Mouse (Mus musculus) forebrain, embryonic 14.5 days (tissue): ENCODE measurements at regions not wholly inside any gene's neighbourhood (a gene's known extent, or its start where the extent isn't known, plus 50 kb on each side); places are given as distances from the start of the nearest gene placed in this dataset.

Source experiments
- ATAC-seq: fragments of 200-750 bp; cut with Nextera tagmentation; 2 replicates; pipeline ENCODE4 v1.8.0; 2017; ENCODE audit warnings: mild to moderate bottlenecking, moderate library complexity
- DNase-seq: peaks from one replicate; pipeline ENCODE4 v3.0.0-alpha.2; 2015; ENCODE audit warnings: low spot score
- H3K27ac ChIP-seq: fragments of 300-500 bp; sonication (generic); 2 replicates; pipeline ENCODE4 v1.5.1; 2014; ENCODE audit warnings: low read depth, mild to moderate bottlenecking, control low read depth, low read length, moderate library complexity
- H3K27me3 ChIP-seq: fragments of 300-500 bp; sonication (generic); replicated peaks from 2 replicates; pipeline ENCODE4 v1.6.1; 2014; ENCODE audit warnings: low read length, control low read depth, mixed read lengths; ENCODE audit not compliant: control insufficient read depth, insufficient read depth
- H3K36me3 ChIP-seq: fragments of 300-500 bp; sonication (generic); 2 replicates; pipeline ENCODE4 v1.6.1; 2014; ENCODE audit warnings: low read length, control low read depth; ENCODE audit not compliant: control insufficient read depth, insufficient read depth
- H3K4me1 ChIP-seq: fragments of 300-500 bp; sonication (generic); 2 replicates; pipeline ENCODE4 v1.6.1; 2014; ENCODE audit warnings: antibody characterized with exemption, low read length, control low read depth; ENCODE audit not compliant: control insufficient read depth, insufficient read depth
- H3K4me2 ChIP-seq: fragments of 300-500 bp; sonication (generic); 2 replicates; pipeline ENCODE4 v1.6.1; 2014; ENCODE audit warnings: mild to moderate bottlenecking, control low read depth, low read length
- H3K4me3 ChIP-seq: fragments of 300-500 bp; sonication (generic); 2 replicates; pipeline ENCODE4 v1.5.1; 2014; ENCODE audit warnings: low read depth, low read length, control low read depth
- H3K9ac ChIP-seq: fragments of 300-500 bp; sonication (generic); 2 replicates; pipeline ENCODE4 v1.6.1; 2014; ENCODE audit warnings: mild to moderate bottlenecking, low read length, control low read depth, moderate library complexity
- H3K9me3 ChIP-seq: fragments of 300-500 bp; sonication (generic); replicated peaks from 2 replicates; pipeline ENCODE4 v1.6.1; 2016; ENCODE audit warnings: low read length, control low read depth, mixed read lengths; ENCODE audit not compliant: control insufficient read depth
- WGBS: fragments of 180-500 bp; shearing (Covaris S2); extraction: QIAGEN DNeasy Blood & Tissue Kit; methylation state at CpG from one replicate; pipeline ENCODE4 v1.1.7; 2014; 5-methylcytosine and 5-hydroxymethylcytosine counted together

- WGBS = 91% methylated on average over 7 of the region's 7 CpGs
- no peak for DNase-seq
- H3K9me3 ChIP-seq = no peaks in the 10 kb centered on the region
- no peak overlapping the region for H3K27ac ChIP-seq
- no peaks in the 10 kb centered on the region for H3K36me3 ChIP-seq
- no peaks in the 10 kb centered on the region for H3K27me3 ChIP-seq
- H3K4me3 ChIP-seq = no peak overlapping the region
- no peak for ATAC-seq
- no peak overlapping the region for H3K9ac ChIP-seq
- no peak overlapping the region for H3K4me2 ChIP-seq
- H3K4me1 ChIP-seq = no peaks in the 10 kb centered on the region
These were observed 87.9 kb upstream of the C1qtnf3 start for GRCm38 (mm10) chr15:10864004-10864775.

GRCm38 (mm10) chr15:10865109-10865508 lies 87.0 kb upstream of the C1qtnf3 start:
- DNase-seq (no peak), ATAC-seq (no peak)
- H3K9me3 ChIP-seq = no peaks in the 10 kb centered on the region
- H3K36me3 ChIP-seq = no peaks in the 10 kb centered on the region
- H3K27ac ChIP-seq = no peak overlapping the region
- H3K4me1 ChIP-seq = no peaks in the 10 kb centered on the region
- no peak overlapping the region for H3K9ac ChIP-seq
- WGBS = 88% methylated on average over 5 of the region's 5 CpGs
- H3K4me3 ChIP-seq = no peak overlapping the region
- H3K4me2 ChIP-seq = no peak overlapping the region
- H3K27me3 ChIP-seq = no peaks in the 10 kb centered on the region

DNA sequence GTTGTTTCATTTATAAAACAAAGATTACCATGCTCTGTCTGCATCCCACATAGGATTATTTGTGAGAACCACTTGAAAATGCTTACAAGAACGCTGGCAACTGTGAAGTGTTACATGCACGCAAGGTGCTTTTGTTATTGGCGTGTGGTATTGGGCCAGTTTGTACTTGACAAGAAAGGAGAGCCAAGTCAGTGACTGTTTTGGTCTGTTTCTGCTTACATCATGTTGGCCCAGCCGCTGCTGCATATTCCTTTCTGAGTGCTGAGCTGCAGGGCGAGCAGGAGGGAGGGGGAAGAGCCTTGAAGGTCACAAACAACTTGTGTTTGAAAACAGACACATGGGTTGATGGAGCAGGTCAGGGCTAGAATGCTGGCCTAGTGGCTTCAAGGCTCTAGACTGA lies 85.3 kb upstream of the C1qtnf3 start:
- H3K36me3 ChIP-seq = no peaks in the 10 kb centered on the region
- no peaks in the 10 kb centered on the region for H3K27me3 ChIP-seq
- WGBS = 83% methylated on average over 5 of the region's 5 CpGs
- no peak overlapping the region for H3K27ac ChIP-seq
- H3K4me2 ChIP-seq = no peak overlapping the region
- H3K4me1 ChIP-seq = no peaks in the 10 kb centered on the region
- H3K9ac ChIP-seq = no peak overlapping the region
- H3K4me3 ChIP-seq = no peak overlapping the region
- ATAC-seq = no peak
- no peak for DNase-seq
- no peaks in the 10 kb centered on the region for H3K9me3 ChIP-seq

DNA sequence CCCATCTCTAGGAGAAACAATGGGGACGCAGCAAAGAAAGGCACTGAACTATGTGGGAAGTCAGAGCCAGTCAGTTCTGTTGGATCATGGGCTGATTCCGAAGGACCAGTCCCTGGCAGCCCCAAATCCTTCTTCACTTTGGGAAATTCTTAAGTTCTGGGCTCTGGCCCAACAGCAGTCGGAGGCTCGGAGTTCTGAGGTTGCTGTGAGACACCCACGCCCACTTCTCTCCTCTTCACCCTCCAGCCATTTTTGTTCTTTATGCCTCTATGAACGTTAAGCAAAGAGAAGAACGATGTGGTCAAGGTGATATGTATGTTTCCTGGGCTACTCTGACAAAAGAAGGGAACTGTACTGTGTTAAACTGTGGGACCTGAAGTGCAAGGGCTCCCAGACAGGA lies 84.0 kb upstream of the C1qtnf3 start:
- H3K4me2 ChIP-seq = no peak overlapping the region
- no peak overlapping the region for H3K9ac ChIP-seq
- H3K36me3 ChIP-seq = no peaks in the 10 kb centered on the region
- ATAC-seq = no peak
- H3K4me1 ChIP-seq = no peaks in the 10 kb centered on the region
- H3K9me3 ChIP-seq = no peaks in the 10 kb centered on the region
- WGBS = 87% methylated on average over 7 of the region's 7 CpGs
- no peaks in the 10 kb centered on the region for H3K27me3 ChIP-seq
- no peak overlapping the region for H3K27ac ChIP-seq
- no peak for DNase-seq
- H3K4me3 ChIP-seq = no peak overlapping the region

- Histone ChIP-seq H3K27ac (no peak overlapping the region), H3K4me1 (no peaks in the 10 kb centered on the region), H3K36me3 (no peaks in the 10 kb centered on the region), H3K4me3 (no peak overlapping the region), H3K4me2 (no peak overlapping the region), H3K9ac (no peak overlapping the region), H3K27me3 (no peaks in the 10 kb centered on the region), H3K9me3 (no peaks in the 10 kb centered on the region)
- peak; percentile 40 for ATAC-seq
- DNase-seq = peak; percentile 34
- WGBS = 67% methylated on average over 14 of the region's 14 CpGs
These were observed 83.2 kb upstream of the C1qtnf3 start for GRCm38 (mm10) chr15:10868716-10869585.

DNA sequence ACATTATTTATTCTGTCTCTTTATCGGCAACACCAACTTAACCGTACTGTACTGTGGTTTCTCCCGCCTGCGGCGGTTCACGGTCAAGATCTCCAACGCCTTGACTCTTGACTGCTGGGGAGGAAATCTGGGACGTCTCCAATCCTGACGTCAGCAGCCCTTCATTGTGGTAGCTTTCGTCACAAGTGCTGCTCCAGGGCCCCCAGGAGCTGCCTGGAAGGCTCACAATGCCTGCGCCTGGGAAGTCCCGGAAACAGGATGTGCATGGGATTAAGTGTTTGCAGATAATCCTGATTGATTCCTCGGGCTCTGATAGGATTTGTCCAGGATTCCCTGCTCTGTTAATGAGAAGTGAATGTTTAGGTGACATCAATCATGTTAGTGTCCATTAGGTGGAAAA lies 82.3 kb upstream of the C1qtnf3 start:
- no peaks in the 10 kb centered on the region for H3K4me1 ChIP-seq
- no peaks in the 10 kb centered on the region for H3K27me3 ChIP-seq
- 57% methylated on average over 13 of the region's 13 CpGs for WGBS
- no peak for ATAC-seq
- H3K4me3 ChIP-seq = no peak overlapping the region
- no peak overlapping the region for H3K27ac ChIP-seq
- DNase-seq = no peak
- H3K9ac ChIP-seq = no peak overlapping the region
- no peaks in the 10 kb centered on the region for H3K9me3 ChIP-seq
- H3K4me2 ChIP-seq = no peak overlapping the region
- H3K36me3 ChIP-seq = no peaks in the 10 kb centered on the region

DNA sequence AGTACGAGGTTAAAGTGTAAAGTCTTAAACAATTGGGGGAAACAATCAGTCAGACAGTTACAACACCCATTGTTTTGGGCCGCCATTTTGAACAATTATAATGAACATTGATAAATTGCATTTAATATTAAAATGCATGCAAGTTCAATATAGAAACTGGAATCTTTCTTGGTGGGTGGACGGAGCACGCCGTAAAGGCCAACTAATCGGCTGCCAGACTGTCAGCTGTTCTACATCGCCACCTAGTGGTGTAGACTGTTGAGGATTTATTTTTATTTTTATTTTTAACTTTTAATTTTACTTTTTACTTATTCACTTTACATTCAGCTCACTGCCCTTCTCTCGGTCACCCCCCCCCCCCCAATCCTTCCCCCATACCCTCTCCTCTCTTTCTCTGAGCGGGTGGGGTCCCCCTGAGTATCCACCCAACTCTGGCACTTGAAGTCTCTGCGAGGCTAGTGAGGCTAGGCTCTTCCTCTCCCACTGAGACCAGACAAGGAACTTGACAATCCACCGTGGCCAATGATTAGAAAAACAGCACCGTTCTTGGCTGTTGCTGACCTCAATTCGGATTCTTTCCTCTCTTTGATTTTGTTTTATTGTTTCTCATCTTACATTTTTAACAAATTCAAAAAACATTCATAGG lies 79.7 kb upstream of the C1qtnf3 start:
- Histone ChIP-seq H3K4me1 (no peaks in the 10 kb centered on the region), H3K9me3 (no peaks in the 10 kb centered on the region), H3K9ac (no peak overlapping the region), H3K4me3 (no peak overlapping the region), H3K27me3 (no peaks in the 10 kb centered on the region), H3K36me3 (no peaks in the 10 kb centered on the region), H3K27ac (no peak overlapping the region), H3K4me2 (no peak overlapping the region)
- DNase-seq (peak; percentile 71), ATAC-seq (no peak; the same call in 1 of the 2 replicates)
- 23% methylated on average over 13 of the region's 13 CpGs for WGBS

GRCm38 (mm10) chr15:10876328-10876727 lies 75.8 kb upstream of the C1qtnf3 start:
- Histone ChIP-seq H3K4me1 (no peaks in the 10 kb centered on the region), H3K9ac (no peak overlapping the region), H3K27ac (no peak overlapping the region), H3K36me3 (no peaks in the 10 kb centered on the region), H3K4me3 (no peak overlapping the region), H3K4me2 (no peak overlapping the region), H3K9me3 (no peaks in the 10 kb centered on the region), H3K27me3 (no peaks in the 10 kb centered on the region)
- ATAC-seq (no peak), DNase-seq (no peak)
- WGBS = 81% methylated on average over 5 of the region's 5 CpGs
